Mouse (Mus musculus) C2C12 (cell line): ENCODE results near the gene Hrc.

Experiments
- CEBPB ChIP-seq: IDR thresholded peaks from one replicate; pipeline ENCODE4 v1.6.1; 2011; ENCODE audit warnings: low read depth, mild to moderate bottlenecking, control low read depth, moderate library complexity
- CTCF ChIP-seq: IDR thresholded peaks from one replicate; pipeline ENCODE4 v1.5.1; 2011; ENCODE audit not compliant: control insufficient read depth, insufficient read depth, insufficient read length
- MAX ChIP-seq: IDR thresholded peaks from one replicate; pipeline ENCODE4 v1.6.1; 2011; ENCODE audit warnings: mild to moderate bottlenecking, control low read depth
- MYOD1 ChIP-seq: IDR thresholded peaks from one replicate; pipeline ENCODE4 v1.6.1; 2011; ENCODE audit warnings: low read depth; ENCODE audit not compliant: control insufficient read depth, insufficient read length
- USF1 ChIP-seq: IDR thresholded peaks from one replicate; pipeline ENCODE4 v1.6.1; 2011; ENCODE audit warnings: low read depth, mild to moderate bottlenecking, control low read depth, moderate library complexity

DNA sequence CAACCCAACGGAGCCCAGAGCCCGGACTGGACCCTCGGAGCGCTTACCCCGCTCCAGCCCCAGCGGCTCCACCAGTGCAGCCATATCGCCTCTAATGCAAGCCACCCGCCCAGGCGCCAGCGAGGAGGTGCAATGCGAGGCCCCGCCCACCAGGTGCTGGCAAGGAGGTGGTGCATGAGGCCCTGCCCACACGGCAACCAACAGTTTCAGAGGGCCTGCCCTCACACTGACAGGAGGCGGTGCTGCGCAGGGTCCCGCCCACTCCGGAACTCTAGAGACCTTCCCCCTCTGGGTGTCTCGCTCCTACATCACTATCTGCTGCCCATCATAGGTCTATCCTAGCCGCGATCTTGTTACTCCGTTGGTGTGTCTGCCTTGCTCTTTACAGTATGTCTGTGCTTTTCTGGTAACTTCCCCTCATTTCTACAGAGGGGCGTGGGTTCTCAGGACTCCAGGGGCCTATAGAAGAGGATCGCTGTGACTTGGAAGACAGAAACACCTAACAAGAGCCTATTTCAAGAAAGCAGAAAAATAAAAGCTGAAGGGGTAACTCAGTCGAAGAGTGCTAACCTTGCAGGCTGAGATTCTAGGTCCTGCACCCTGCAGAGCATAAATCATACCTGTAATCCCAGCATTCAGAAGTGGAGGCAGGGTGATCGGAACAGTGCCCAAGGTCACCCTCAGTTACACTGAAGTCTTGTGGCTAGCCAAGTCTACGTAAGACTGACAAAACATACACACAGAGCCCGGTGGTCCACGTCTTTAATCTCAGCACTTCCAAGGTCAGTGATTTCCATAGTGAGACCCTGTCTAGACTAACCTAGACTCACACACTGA, 35.6 kb downstream of the Hrc start, which contains the start of gene Lin7b:
- TF ChIP-seq CTCF, result no peak
- no peak for TF ChIP-seq MAX
- TF ChIP-seq CEBPB, result no peak
- TF ChIP-seq USF1, result no peak
- no peak for TF ChIP-seq MYOD1
